Mouse (Mus musculus): Measurements from ENCODE around the gene Esrrg. TPM values are rescaled to one million over a fixed set of nuclear protein-coding genes. Genes with fewer than 3 reads are reported as not detected.

Esrrg gene
- total and polyA plus RNA-seq, 3 experiments: 0.01 TPM; not detected in 2

DNA sequence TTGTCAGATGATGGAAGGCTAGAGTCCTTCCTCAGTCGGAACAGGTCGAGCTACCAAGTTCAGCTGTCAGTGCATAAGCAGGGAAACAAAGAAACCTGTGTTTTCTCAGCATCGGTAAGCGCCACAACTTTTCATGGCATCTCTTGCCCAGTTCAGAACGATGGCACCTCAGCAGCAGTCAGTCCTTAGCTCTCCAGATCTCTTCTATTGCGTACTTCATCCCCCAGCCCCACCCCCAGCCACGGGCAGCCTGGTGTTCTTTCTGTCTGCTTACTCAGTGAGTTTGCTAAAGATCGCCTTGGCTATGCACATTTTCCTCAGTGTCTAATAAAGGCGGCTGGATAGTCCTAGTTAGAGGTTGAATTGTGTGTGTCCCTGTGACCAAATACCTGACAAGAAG lies 113.4 kb downstream of the Esrrg start:
- Histone ChIP-seq H3K27ac (ENCODE audit: control insufficient read depth, low read depth, low read length) (no peak overlapping the region), H3K36me3 (ENCODE audit: control insufficient read depth in 1 of 2, insufficient read depth in 2 of 2, low read length in 2 of 2) (no peaks in the 10 kb centered on the region), H3K9me3 (replicated peaks; ENCODE audit: insufficient read depth, low read length) (no peaks in the 10 kb centered on the region; the same call in 1 of the 2 replicates), H3K27me3 (ENCODE audit: control insufficient read depth in 1 of 2, insufficient read depth in 2 of 2, low read length in 2 of 2) (no peaks in the 10 kb centered on the region), H3K4me1 (ENCODE audit: control insufficient read depth in 1 of 2, insufficient read depth in 2 of 2, low read length in 2 of 2) (peaks cover 0 to 7% of the 10 kb centered on the region in 2 experiments; a peak in 3 of 4 replicates), H3K4me3 (ENCODE audit: control insufficient read depth in 1 of 2, insufficient read depth in 1 of 2, low read depth in 2 of 2, low read length in 2 of 2) (no peak overlapping the region), H3K79me2 (ENCODE audit: control insufficient read depth, insufficient read depth, low read length, poor library complexity) (no peaks in the 10 kb centered on the region), H3K9ac (ENCODE audit: control insufficient read depth, low read depth, low read length, poor library complexity, severe bottlenecking) (no peak overlapping the region)
- no peak for DNase-seq (ENCODE audit: low read depth, low spot score)
- no peak for TF ChIP-seq SMC3 (IDR thresholded peaks at IDR 0.05; ENCODE audit: low read depth, low read length)
- TF ChIP-seq ZC3H11A (IDR thresholded peaks at IDR 0.05; ENCODE audit: low read depth, low read length): no peak
- no peak for TF ChIP-seq TCF12 (IDR thresholded peaks at IDR 0.05; ENCODE audit: low read depth, low read length)
- no peak for TF ChIP-seq POLR2AphosphoS5 (IDR thresholded peaks at IDR 0.05; ENCODE audit: borderline replicate concordance, low read depth, low read length)
- no peak for TF ChIP-seq BHLHE40 (IDR thresholded peaks at IDR 0.05; ENCODE audit: borderline replicate concordance, low read depth, low read length)
- no peak for TF ChIP-seq GATA1 (IDR thresholded peaks at IDR 0.05; ENCODE audit: low read depth, low read length)
- no peak for TF ChIP-seq NELFE (IDR thresholded peaks at IDR 0.05; ENCODE audit: low read depth, low read length)
- TF ChIP-seq UBTF (IDR thresholded peaks at IDR 0.05; ENCODE audit: borderline replicate concordance, insufficient read depth, low read depth, low read length): no peak
- TF ChIP-seq HCFC1 (IDR thresholded peaks at IDR 0.05; ENCODE audit: low read depth, low read length): no peak
- no peak for TF ChIP-seq ZNF384 (IDR thresholded peaks at IDR 0.05; ENCODE audit: low read depth, low read length)

DNA sequence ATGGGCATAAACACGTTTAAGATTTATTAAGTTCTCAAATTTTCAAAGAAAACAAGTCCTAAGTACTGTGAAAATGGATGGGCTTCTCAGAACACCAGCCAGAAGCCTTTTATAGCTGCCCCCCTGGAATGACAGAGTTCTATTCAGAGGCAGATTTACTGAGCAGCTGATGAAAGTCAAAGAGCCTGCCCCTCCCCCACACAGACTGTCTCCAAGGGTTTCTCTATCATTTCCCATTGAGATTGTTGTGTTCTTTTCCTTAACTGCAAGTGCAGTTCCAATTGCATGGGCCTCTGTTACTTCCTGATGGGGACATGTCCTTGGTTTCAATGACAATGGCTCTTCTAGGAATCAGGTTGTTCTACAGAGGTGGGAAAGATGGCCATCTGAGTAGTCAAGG lies 116.1 kb downstream of the Esrrg start:
- no peaks in the 10 kb centered on the region; the same call in 1 of the 2 replicates for H3K9me3 ChIP-seq (replicated peaks; ENCODE audit: insufficient read depth, low read length)
- no peak for DNase-seq (ENCODE audit: low read depth, low spot score)

DNA sequence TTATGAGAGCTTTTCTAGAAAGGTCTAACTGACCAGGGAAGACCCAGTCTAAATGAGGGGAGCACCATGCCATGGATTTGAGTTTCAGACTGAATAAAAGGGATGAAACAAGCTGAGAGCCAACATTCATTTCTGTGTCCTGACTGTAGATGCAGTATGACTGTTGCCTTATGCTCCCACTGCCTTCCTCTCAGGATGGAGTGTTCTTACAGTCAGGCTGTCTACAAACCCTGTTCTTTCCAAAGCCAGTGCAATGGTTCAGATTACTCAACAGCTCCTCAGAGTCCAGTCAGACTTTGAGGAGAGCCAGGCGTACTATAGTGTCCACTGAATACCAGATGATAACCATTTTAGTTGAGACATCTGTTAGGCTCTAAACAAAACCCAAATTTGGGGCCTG lies 116.8 kb downstream of the Esrrg start:
- H3K4me3 ChIP-seq (ENCODE audit: control insufficient read depth in 1 of 2, insufficient read depth in 1 of 2, low read depth in 2 of 2, low read length in 2 of 2): no peak overlapping the region

More for the DNA sequence above, 116.1 kb downstream of the Esrrg start:
- Histone ChIP-seq H3K4me3 (ENCODE audit: control insufficient read depth in 1 of 2, insufficient read depth in 1 of 2, low read depth in 2 of 2, low read length in 2 of 2) (no peak overlapping the region), H3K27me3 (ENCODE audit: control insufficient read depth in 1 of 2, insufficient read depth in 2 of 2, low read length in 2 of 2) (no peaks in the 10 kb centered on the region), H3K36me3 (ENCODE audit: control insufficient read depth in 1 of 2, insufficient read depth in 2 of 2, low read length in 2 of 2) (no peaks in the 10 kb centered on the region), H3K27ac (ENCODE audit: control insufficient read depth, low read depth, low read length) (no peak overlapping the region), H3K79me2 (ENCODE audit: control insufficient read depth, insufficient read depth, low read length, poor library complexity) (no peaks in the 10 kb centered on the region), H3K9ac (ENCODE audit: control insufficient read depth, low read depth, low read length, poor library complexity, severe bottlenecking) (no peak overlapping the region), H3K4me1 (ENCODE audit: control insufficient read depth in 1 of 2, insufficient read depth in 2 of 2, low read length in 2 of 2) (peaks cover 0 to 7% of the 10 kb centered on the region in 2 experiments; a peak in 3 of 4 replicates)
- no peak for TF ChIP-seq CHD1 (IDR thresholded peaks at IDR 0.05; ENCODE audit: low read depth, low read length)
- no peak for TF ChIP-seq MEF2A (IDR thresholded peaks at IDR 0.05; ENCODE audit: extremely low read depth, insufficient replicate concordance, low read depth, low read length, poor library complexity, severe bottlenecking)
- no peak for TF ChIP-seq NRF1 (IDR thresholded peaks at IDR 0.05; ENCODE audit: insufficient read depth, low read depth, low read length, poor library complexity, severe bottlenecking)
- no peak for TF ChIP-seq HCFC1 (IDR thresholded peaks at IDR 0.05; ENCODE audit: low read depth, low read length)
- TF ChIP-seq ZNF384 (IDR thresholded peaks at IDR 0.05; ENCODE audit: low read depth, low read length): no peak
- no peak for TF ChIP-seq GABPA (IDR thresholded peaks at IDR 0.05; ENCODE audit: low read depth, low read length)
- no peak for TF ChIP-seq MAX (IDR thresholded peaks at IDR 0.05; ENCODE audit: low read length)
- TF ChIP-seq JUND (IDR thresholded peaks at IDR 0.05; ENCODE audit: low read depth, low read length): no peak
- TF ChIP-seq RCOR1 (IDR thresholded peaks at IDR 0.05; ENCODE audit: low read depth, low read length): no peak
- TF ChIP-seq MAZ (IDR thresholded peaks at IDR 0.05; ENCODE audit: low read depth, low read length): no peak
- TF ChIP-seq E2F4 (IDR thresholded peaks at IDR 0.05; ENCODE audit: borderline replicate concordance, low read depth, low read length): no peak
- TF ChIP-seq POLR2AphosphoS5 (IDR thresholded peaks at IDR 0.05; ENCODE audit: borderline replicate concordance, low read depth, low read length): no peak

More for the DNA sequence above, 116.8 kb downstream of the Esrrg start:
- no peak for DNase-seq (ENCODE audit: low read depth, low spot score)
- no peaks in the 10 kb centered on the region; the same call in 1 of the 2 replicates for H3K9me3 ChIP-seq (replicated peaks; ENCODE audit: insufficient read depth, low read length)
- no peaks in the 10 kb centered on the region for H3K79me2 ChIP-seq (ENCODE audit: control insufficient read depth, insufficient read depth, low read length, poor library complexity)
- no peak for TF ChIP-seq EP300 (IDR thresholded peaks at IDR 0.05; ENCODE audit: low read depth in 1 of 2, low read length in 2 of 2)
- TF ChIP-seq TAL1 (IDR thresholded peaks at IDR 0.05; ENCODE audit: low read length): no peak
- TF ChIP-seq MYC (IDR thresholded peaks at IDR 0.05; ENCODE audit: low read depth, low read length): no peak
- no peak for TF ChIP-seq RCOR1 (IDR thresholded peaks at IDR 0.05; ENCODE audit: low read depth, low read length)
- no peak for TF ChIP-seq BHLHE40 (IDR thresholded peaks at IDR 0.05; ENCODE audit: borderline replicate concordance, low read depth, low read length)
- TF ChIP-seq CHD1 (IDR thresholded peaks at IDR 0.05; ENCODE audit: low read depth, low read length): no peak
- TF ChIP-seq CTCF (IDR thresholded peaks at IDR 0.05 in 2 of 3, conservative IDR thresholded peaks at IDR 0.05 in 1 of 3; ENCODE audit: control insufficient read depth in 1 of 3, insufficient read depth in 1 of 3, low read depth in 2 of 3, low read length in 3 of 3, poor library complexity in 1 of 3, severe bottlenecking in 1 of 3): no peak
- TF ChIP-seq USF1 (IDR thresholded peaks at IDR 0.05; ENCODE audit: low read depth, low read length): no peak
- TF ChIP-seq MAFK (IDR thresholded peaks at IDR 0.05; ENCODE audit: borderline replicate concordance, low read depth, low read length): no peak
- TF ChIP-seq KAT2A (conservative IDR thresholded peaks at IDR 0.05; ENCODE audit: low read depth, low read length): no peak
- no peak for TF ChIP-seq POLR2AphosphoS5 (IDR thresholded peaks at IDR 0.05; ENCODE audit: borderline replicate concordance, low read depth, low read length)
- no peak for TF ChIP-seq ZKSCAN1 (IDR thresholded peaks at IDR 0.05; ENCODE audit: low read depth, low read length)
- TF ChIP-seq TBP (IDR thresholded peaks at IDR 0.05; ENCODE audit: low read depth, low read length): no peak
- TF ChIP-seq SIN3A (IDR thresholded peaks at IDR 0.05; ENCODE audit: low read length): no peak
- no peaks in the 10 kb centered on the region for H3K27me3 ChIP-seq (ENCODE audit: control insufficient read depth in 1 of 2, insufficient read depth in 2 of 2, low read length in 2 of 2)
- peaks cover 0 to 7% of the 10 kb centered on the region in 2 experiments; a peak in 3 of 4 replicates for H3K4me1 ChIP-seq (ENCODE audit: control insufficient read depth in 1 of 2, insufficient read depth in 2 of 2, low read length in 2 of 2)
- H3K9ac ChIP-seq (ENCODE audit: control insufficient read depth, low read depth, low read length, poor library complexity, severe bottlenecking): no peak overlapping the region
- H3K36me3 ChIP-seq (ENCODE audit: control insufficient read depth in 1 of 2, insufficient read depth in 2 of 2, low read length in 2 of 2): no peaks in the 10 kb centered on the region
- no peak overlapping the region for H3K27ac ChIP-seq (ENCODE audit: control insufficient read depth, low read depth, low read length)
